Mouse (Mus musculus) WW6 (cell line): ENCODE results near the gene Rmdn3.

Source experiments
- DNase-seq: peaks from one replicate; pipeline ENCODE4 v3.0.0-alpha.2; 2013; ENCODE audit warnings: low read depth, low spot score

The Rmdn3 gene

GRCm38 (mm10) chr2:119156681-119157572 is at the start of gene Rmdn3:
Gene Rmdn3 (minus strand): TSS chr2:119157034.
- peak; percentile 85 for DNase-seq

DNA sequence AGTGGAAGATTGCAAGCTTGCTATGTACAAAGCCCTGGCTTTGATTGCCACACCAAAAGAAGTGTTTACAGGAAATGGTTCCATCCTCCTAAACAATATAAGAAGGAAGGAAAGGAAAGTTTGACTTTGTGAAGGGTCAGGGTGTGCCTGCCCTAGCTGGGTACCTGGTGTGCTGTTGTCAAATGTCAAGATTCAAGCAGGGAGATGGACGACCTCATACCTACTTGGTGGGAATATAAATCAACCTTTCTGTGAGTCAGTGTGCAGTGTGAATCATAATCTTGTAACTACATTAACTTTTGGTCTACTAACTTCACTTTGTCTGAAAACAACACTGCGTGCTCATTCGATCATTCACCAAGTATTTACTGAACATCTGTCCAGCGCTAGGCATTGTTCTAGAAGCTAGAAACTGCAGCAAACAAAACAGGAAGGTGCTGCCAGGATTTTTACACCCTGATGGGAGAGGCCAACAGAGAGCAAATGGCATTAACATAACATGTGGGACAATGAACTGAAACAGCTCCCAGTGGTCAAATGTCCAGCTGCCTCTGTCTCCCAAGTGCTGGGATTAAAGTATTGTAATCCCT is 47.1 kb upstream of the Rmdn3 start:
- no peak for DNase-seq

DNA sequence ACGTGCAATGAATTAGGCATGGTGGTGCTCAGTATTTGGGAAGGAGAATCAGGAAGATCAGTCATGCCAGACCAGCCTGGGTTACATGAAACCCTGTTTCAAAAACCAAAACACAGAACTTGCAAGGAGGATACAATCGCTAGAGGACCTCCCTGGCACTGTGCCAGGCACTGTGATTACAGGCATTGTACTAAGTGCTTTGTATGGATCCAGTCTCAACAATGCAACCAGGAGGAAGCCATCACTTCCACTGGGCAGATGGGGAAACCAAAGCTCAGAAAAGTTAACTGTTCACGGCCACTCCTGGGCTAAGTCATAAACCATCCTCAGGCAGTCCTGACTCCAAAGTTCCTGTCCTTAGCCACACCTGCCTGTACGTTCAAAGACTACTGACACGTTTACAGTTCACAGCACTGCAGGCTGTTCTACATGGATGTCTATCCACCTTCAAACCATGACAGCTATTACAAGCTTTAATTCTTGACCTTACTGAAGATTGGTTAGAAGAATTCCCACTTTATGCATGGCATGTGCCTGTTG is 46.1 kb upstream of the Rmdn3 start:
- no peak for DNase-seq

DNA sequence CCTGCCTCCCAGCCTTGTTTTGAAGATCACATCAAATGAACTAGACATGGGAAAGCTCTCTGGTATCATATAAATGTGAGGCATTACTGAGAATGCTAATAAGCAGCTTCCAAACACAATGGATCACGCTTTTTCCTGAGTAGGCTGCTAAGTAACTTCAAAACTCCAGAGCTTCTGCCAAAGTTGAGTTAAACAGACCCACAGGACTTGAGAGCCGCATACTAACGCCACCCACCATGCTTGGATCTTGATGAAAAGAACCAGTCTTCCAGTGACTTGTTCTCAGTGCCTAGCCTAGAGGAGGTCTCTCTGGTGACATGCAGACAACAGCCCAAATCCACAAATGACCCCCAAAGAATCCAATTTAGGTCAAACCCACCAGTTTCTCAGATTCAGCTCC is 42.1 kb upstream of the Rmdn3 start:
- no peak for DNase-seq

GRCm38 (mm10) chr2:119198049-119198448 is 41.2 kb upstream of the Rmdn3 start:
- no peak for DNase-seq

DNA sequence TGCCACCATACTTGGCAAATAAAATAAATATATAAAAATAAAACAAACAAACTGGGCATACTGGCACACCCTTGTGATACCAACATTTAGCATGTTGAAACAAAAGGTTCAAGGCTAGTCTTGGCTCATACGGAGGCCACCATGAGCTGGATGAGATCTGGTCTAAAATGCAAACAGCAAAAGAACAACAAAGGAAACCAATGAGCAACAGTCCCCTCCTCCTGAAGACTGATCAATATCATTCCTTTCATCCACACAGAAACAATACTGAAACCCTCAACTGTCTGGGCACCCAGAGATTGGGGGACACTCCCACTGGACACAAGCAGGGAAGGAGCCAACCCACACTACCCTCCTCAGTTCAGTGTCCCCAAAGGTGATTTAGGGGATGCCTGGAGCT is 40.7 kb upstream of the Rmdn3 start:
- no peak for DNase-seq

- no peak for DNase-seq
Observed at GRCm38 (mm10) chr2:119196316-119197108, 39.7 kb upstream of the Rmdn3 start.

- no peak for DNase-seq
Observed at GRCm38 (mm10) chr2:119194140-119194539, 37.3 kb upstream of the Rmdn3 start.

DNA sequence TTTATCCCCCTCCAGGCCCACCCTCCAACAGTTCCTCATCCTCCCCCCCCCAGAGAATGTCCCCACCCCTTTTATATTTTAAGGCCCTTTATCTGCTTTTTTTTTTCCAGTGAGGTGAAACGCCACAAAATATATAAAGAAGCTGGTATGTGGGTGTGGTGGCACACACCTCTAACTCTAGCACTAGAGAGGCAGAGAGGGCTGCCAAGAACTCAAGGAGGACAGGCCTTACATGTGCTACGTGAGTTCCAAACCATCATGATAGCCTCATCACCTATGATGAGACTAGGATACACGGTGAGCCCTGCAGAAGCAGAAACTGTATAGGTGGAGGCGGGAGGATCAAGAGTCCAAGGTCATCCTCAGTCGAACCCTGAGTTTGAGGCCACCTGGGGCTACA is 34.1 kb upstream of the Rmdn3 start:
- DNase-seq: no peak

- no peak for DNase-seq
Observed at GRCm38 (mm10) chr2:119189029-119189710, 32.3 kb upstream of the Rmdn3 start.

DNA sequence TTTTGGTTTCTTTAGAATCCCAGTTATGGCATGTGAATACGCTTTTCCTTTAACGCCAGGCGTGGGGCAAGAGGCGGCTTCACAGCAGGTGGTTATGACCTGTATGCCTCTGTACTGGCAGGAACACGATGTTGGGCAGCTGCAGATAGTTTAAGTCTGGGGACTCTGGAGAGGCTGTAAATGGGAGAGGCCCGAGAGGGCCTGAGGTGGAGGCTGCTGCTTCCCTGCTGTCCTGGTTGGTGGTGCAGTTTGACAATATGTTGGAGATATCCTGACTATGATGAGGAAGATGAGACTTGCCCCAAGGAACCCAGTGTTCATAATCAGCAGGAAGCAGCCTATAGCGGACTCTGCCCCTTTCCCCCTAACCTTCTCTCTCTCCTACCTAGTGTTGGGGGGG is 26.1 kb upstream of the Rmdn3 start:
- no peak for DNase-seq

- no peak for DNase-seq
Observed at GRCm38 (mm10) chr2:119177384-119177939, 20.6 kb upstream of the Rmdn3 start.

GRCm38 (mm10) chr2:119176761-119177160 is 19.9 kb upstream of the Rmdn3 start:
- DNase-seq: no peak

- DNase-seq: no peak
Observed at GRCm38 (mm10) chr2:119175614-119176013, 18.8 kb upstream of the Rmdn3 start.

GRCm38 (mm10) chr2:119174866-119175265 is 18.0 kb upstream of the Rmdn3 start:
- no peak for DNase-seq

DNA sequence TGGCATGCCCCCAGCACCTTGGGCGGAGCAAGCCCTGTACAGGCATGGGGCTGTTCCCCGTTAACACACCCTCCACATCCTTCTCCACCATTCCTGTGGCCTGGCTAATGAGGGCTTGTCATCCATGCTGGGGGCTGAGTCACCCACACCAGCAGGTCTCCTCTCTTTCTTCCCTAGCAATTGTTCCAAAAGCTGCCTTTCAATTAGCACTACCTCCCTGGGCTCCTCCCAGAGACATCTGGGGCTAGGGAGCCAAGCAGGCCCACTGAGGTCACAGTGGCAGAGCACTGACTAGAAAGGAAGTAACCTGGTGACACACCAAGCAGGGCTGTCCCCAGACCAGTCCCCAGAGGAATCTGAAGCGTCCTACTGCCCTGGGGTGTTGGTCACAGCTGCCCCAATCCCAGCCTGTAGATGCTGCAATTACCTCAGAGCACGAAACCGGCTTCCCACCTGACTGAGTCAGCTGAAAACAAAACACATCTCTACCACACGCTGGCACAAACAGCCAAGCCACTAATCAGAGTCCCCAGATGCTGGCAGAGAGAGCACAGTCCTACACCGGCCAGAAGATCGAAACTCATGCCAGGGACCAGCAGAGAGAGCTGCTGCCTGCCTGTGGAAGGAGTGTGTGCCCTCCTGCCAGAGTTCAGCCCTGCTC is 17.3 kb upstream of the Rmdn3 start, which contains the start of gene Gm14137:
Gene Gm14137 (plus strand): TSS at position 519 of the 661 bp plus-strand sequence.
- DNase-seq: no peak

DNA sequence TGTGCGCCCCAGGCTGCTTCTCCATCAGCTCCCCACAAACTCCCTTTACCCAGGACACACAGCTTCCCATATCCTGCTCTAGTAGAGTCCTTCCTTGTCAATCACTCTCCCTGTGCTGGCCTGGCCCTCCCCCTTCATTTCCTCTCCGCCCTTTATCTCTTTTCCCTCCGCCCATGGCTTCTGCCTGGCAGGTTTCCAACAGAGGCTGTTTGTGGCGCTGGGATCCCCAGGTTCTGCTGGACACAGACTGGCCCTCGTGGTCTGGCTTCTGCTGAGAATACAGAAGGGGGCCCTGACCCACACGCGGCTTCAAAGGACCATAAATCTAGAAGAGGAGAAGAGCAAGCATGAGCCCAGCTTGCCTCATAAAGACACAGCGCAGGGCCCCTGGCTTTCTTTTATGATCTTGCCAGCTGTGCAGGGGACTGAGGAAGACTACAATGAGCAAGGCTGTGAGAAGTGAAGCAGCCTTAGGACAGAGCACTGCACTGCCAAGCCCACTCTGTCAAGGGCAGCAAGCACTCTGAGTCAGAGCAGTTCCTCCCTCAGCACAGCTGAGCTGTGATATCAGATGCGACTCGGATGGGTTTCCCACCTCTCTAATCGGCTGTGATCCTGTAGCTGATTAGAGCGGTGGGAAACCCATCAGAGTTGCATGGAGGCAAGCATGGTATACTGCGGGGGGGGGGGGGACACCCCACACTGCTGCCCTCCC is 16.2 kb upstream of the Rmdn3 start:
- no peak for DNase-seq

GRCm38 (mm10) chr2:119172446-119172845 is 15.6 kb upstream of the Rmdn3 start:
- DNase-seq: no peak

DNA sequence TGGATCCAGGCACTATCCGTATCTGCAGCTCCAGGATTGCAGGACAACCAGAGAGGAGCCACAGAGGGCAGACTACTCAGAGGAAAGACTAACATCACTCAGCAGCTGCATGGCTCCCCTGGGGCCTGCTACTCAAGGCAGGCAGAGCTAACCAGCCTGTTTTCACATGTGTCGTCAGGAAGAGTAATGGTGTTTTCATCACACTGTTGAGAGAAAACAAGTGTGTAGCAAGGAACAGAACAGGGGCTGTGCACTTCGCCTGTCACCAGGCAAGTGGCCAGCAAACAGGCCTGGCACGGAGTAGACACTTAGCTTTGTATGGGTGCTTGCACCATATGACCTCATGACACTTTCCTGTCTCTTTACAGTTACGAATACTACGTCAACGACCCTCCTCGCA is 14.7 kb upstream of the Rmdn3 start:
- no peak for DNase-seq

- DNase-seq: no peak
Observed at GRCm38 (mm10) chr2:119170282-119170681, 13.4 kb upstream of the Rmdn3 start.
